Mouse (Mus musculus) NIH3T3 (cell line): Measurements from ENCODE around the gene Cypt3.

Experiments used
- DNase-seq: peaks from one replicate; pipeline ENCODE4 v3.0.0-alpha.2; 2012; ENCODE audit warnings: low read depth

The Cypt3 gene

DNA sequence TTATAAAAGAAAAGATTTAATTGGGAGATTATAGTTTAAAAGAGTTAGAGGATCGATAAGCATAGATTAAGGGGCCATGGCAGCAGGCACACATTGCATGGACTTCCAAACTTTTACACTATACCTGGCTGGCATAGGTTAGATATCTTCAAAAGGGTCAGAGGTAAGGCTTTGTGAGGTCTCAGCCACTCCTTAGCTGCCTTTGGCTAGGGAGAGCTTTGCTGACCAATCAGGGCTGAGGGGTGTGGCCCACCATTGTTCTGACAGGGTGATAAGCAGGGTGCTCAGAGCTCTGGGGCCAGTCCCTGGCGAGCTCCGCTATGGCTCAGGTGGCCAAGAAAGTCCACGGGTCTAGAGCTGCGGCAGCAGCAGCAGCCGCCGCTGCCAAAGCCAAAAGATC is at the start of gene Cypt3:
TSS of gene Cypt3 (plus strand) at position 301 of the 400 bp plus-strand sequence.
- no peak for DNase-seq

DNA sequence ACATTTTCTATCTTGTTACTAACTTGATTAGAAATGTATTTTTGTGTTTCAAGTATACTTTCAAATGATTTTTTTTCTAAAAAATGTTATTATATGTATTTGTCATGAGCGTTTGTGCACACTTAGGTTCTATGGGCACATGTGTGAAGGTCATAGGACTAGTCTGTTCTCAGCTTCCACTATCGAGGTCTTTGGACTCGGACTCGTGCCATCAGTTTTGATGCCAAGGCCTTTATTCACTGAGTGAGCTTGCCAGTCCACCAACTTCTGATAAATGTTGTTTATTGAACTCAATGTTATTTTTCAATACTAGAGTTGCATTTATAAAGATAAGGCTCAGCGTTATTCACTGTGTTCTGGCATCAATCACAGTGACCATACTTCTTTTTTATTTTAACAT is 42.9 kb upstream of the Cypt3 start:
- no peak for DNase-seq

- DNase-seq: peak; percentile 55
These were observed 30.0 kb upstream of the Cypt3 start for GRCm38 (mm10) chrX:153528399-153528798.

DNA sequence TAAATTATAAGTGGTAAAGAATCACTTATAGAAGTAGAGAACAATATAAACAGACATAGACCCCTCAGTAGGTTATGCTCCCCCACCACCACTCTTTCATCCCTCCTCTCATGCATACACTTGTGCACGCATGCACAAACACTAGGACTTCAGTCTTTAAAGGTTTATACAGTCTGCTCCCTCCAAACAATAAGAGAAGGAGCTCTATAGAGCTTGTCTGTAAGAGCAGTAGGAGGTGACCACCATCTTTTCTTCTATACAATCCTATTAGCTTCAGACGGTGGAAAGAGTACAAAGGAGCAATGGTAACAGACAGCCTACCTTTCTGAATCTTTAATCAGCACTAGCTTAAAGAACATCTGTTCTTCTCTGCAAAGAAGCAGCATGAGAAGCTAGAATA is 1.8 kb upstream of the Cypt3 start:
- no peak for DNase-seq

DNA sequence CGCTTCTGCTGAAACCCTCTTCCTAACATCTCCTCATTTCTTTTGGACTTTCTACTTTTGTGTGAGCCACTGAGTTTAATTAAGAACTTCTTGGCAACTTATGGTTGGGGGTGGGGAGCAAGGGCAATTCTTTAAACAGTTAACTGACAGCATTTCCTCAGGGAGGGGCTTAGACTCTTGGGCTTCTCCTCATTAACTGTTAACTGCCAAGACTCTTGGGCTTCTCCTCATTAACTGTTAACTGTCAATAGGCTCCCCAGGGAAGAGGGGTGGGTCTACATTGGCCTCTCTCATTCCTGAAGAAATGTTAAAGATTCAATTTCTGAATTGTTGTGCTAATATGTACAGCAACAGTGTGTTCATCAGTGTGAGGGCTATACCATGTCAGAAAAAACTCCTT is 6.3 kb downstream of the Cypt3 start:
- DNase-seq: no peak

DNA sequence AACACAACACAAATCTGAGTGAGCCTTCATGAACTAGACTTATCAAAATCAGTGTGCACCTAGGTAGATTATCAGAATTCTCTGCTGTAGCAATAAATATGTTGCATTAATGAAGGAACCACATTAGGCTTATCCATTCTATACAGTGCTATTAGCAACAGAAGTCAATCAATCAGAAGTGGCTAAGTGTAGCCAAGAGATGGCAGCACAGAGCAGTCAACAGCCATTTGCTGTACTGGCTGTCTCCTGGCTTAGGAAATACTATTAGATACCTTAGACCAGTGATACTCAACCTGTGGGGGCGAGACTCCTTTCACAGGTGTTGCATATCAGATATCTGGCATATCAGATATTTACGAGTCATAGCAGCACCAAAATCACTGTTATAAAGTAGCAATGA is 41.2 kb downstream of the Cypt3 start:
- peak; percentile 3 for DNase-seq
